Mouse (Mus musculus): ENCODE results near the gene Olfr1347. TPM values are rescaled to one million over a fixed set of nuclear protein-coding genes. Genes with fewer than 3 reads are reported as not detected.

Olfr1347 gene
- total and polyA plus RNA-seq, 2 experiments from 2014 or later = not detected

- no peaks in the 10 kb centered on the region for H3K27me3 ChIP-seq (ENCODE audit: control insufficient read depth, insufficient read depth, low read length)
- H3K9ac ChIP-seq (replicated peaks; ENCODE audit: low read depth, low read length) = no peak overlapping the region
- no peaks in the 10 kb centered on the region for H3K36me3 ChIP-seq (replicated peaks; ENCODE audit: control insufficient read depth, insufficient read depth, low read length)
- H3K27ac ChIP-seq (ENCODE audit: low read depth) = no peak overlapping the region
- H3K4me1 ChIP-seq (ENCODE audit: control insufficient read depth, insufficient read depth) = no peaks in the 10 kb centered on the region
- H3K4me2 ChIP-seq (ENCODE audit: low read depth, low read length) = no peak overlapping the region
- no peak overlapping the region for H3K4me3 ChIP-seq (ENCODE audit: low read depth, low read length)
- ATAC-seq (ENCODE audit: insufficient read depth, low read depth) (no peak), DNase-seq (ENCODE audit: low spot score) (no peak)
- no peaks in the 10 kb centered on the region for H3K9me3 ChIP-seq (replicated peaks; ENCODE audit: control insufficient read depth, low read length)
- 51% methylated on average over 2 of the region's 2 CpGs for WGBS
- TF ChIP-seq CTCF (IDR thresholded peaks at IDR 0.05; ENCODE audit: low read depth) (no peak), EP300 (IDR thresholded peaks at IDR 0.05; ENCODE audit: low read depth) (no peak)
Measured at GRCm38 (mm10) chr7:6441173-6441572, 58.4 kb downstream of the Olfr1347 start.

- Histone ChIP-seq H3K4me3 (ENCODE audit: low read depth, low read length) (no peak within 1 kb of the TSS), H3K9ac (replicated peaks; ENCODE audit: low read depth, low read length) (no peak within 1 kb of the TSS), H3K4me2 (ENCODE audit: low read depth, low read length) (no peak within 1 kb of the TSS), H3K9me3 (replicated peaks; ENCODE audit: control insufficient read depth, low read length) (no peaks in the 10 kb centered on the region), H3K36me3 (replicated peaks; ENCODE audit: control insufficient read depth, insufficient read depth, low read length) (no peaks in the 10 kb centered on the region), H3K27me3 (ENCODE audit: control insufficient read depth, insufficient read depth, low read length) (no peaks in the 10 kb centered on the region), H3K4me1 (ENCODE audit: control insufficient read depth, insufficient read depth) (no peaks in the 10 kb centered on the region), H3K27ac (ENCODE audit: low read depth) (no peak within 1 kb of the TSS)
- TF ChIP-seq CTCF (IDR thresholded peaks at IDR 0.05; ENCODE audit: low read depth) = no peak
- TF ChIP-seq EP300 (IDR thresholded peaks at IDR 0.05; ENCODE audit: low read depth) = no peak
- ATAC-seq (ENCODE audit: insufficient read depth, low read depth) = no peak
- DNase-seq (ENCODE audit: low spot score) = no peak
- 53% methylated on average over 3 of the region's 3 CpGs for WGBS
Measured at GRCm38 (mm10) chr7:6438388-6438787, 61.2 kb downstream of the Olfr1347 start, which contains the start of gene Olfr1344. Olfr1344 (plus strand) TSS chr7:6438688.

Other genes with a start within 250 kb of the Olfr1347 start
- not detected in 2 replicates for gene Epp13, start 247.0 kb downstream of the Olfr1347 start, total RNA-seq (2014; rRNA removed; ENCODE audit: low replicate concordance)
- not detected in 2 replicates for gene Epp13, start 247.0 kb downstream of the Olfr1347 start, polyA plus RNA-seq (2015; fragmentation: Nextera tagmentation; extraction: Ambion mirVana)
- 0.95 and 2.7 TPM in 2 replicates for gene Zfp667, start 213.2 kb downstream of the Olfr1347 start, total RNA-seq (2014; rRNA removed; ENCODE audit: low replicate concordance)
- 3.3 and 4.7 TPM in 2 replicates for gene Zfp667, start 213.2 kb downstream of the Olfr1347 start, polyA plus RNA-seq (2015; fragmentation: Nextera tagmentation; extraction: Ambion mirVana)
- 3.1 TPM in 1 of 2 replicates, not detected in the other for gene Zfp583, start 168.5 kb downstream of the Olfr1347 start, total RNA-seq (2014; rRNA removed; ENCODE audit: low replicate concordance)
- 2.6 and 3.1 TPM in 2 replicates for gene Zfp583, start 168.5 kb downstream of the Olfr1347 start, polyA plus RNA-seq (2015; fragmentation: Nextera tagmentation; extraction: Ambion mirVana)
- not detected in 2 replicates for gene Gm3854, start 156.0 kb downstream of the Olfr1347 start, total RNA-seq (2014; rRNA removed; ENCODE audit: low replicate concordance)
- 0.44 and 0.51 TPM in 2 replicates for gene Gm3854, start 156.0 kb downstream of the Olfr1347 start, polyA plus RNA-seq (2015; fragmentation: Nextera tagmentation; extraction: Ambion mirVana)
- gene Zfp78, start 136.5 kb downstream of the Olfr1347 start, total RNA-seq (2014; rRNA removed; ENCODE audit: low replicate concordance) = 0.11 TPM in 1 of 2 replicates, not detected in the other
- 0.94 and 1.3 TPM in 2 replicates for gene Zfp78, start 136.5 kb downstream of the Olfr1347 start, polyA plus RNA-seq (2015; fragmentation: Nextera tagmentation; extraction: Ambion mirVana)
- gene Zfp28, start 116.5 kb downstream of the Olfr1347 start, total RNA-seq (2014; rRNA removed; ENCODE audit: low replicate concordance) = 2.5 and 5.3 TPM in 2 replicates
- gene Zfp28, start 116.5 kb downstream of the Olfr1347 start, polyA plus RNA-seq (2015; fragmentation: Nextera tagmentation; extraction: Ambion mirVana) = 6.9 and 8.0 TPM in 2 replicates
- not detected in 2 replicates for gene Smim17, start 101.0 kb downstream of the Olfr1347 start, total RNA-seq (2014; rRNA removed; ENCODE audit: low replicate concordance)
- 0.12 and 0.21 TPM in 2 replicates for gene Smim17, start 101.0 kb downstream of the Olfr1347 start, polyA plus RNA-seq (2015; fragmentation: Nextera tagmentation; extraction: Ambion mirVana)
- gene Gm20715, start 89.5 kb downstream of the Olfr1347 start, total RNA-seq (2014; rRNA removed; ENCODE audit: low replicate concordance) = not detected in 2 replicates
- not detected in 2 replicates for gene Gm20715, start 89.5 kb downstream of the Olfr1347 start, polyA plus RNA-seq (2015; fragmentation: Nextera tagmentation; extraction: Ambion mirVana)
- gene Olfr1344, start 61.1 kb downstream of the Olfr1347 start, total RNA-seq (2014; rRNA removed; ENCODE audit: low replicate concordance) = not detected in 2 replicates
- not detected in 2 replicates for gene Olfr1344, start 61.1 kb downstream of the Olfr1347 start, polyA plus RNA-seq (2015; fragmentation: Nextera tagmentation; extraction: Ambion mirVana)
- gene Olfr1336, start 43.6 kb downstream of the Olfr1347 start, total RNA-seq (2014; rRNA removed; ENCODE audit: low replicate concordance) = not detected in 2 replicates
- gene Olfr1336, start 43.6 kb downstream of the Olfr1347 start, polyA plus RNA-seq (2015; fragmentation: Nextera tagmentation; extraction: Ambion mirVana) = not detected in 2 replicates
- gene Olfr1346, start 32.7 kb downstream of the Olfr1347 start, total RNA-seq (2014; rRNA removed; ENCODE audit: low replicate concordance) = not detected in 2 replicates
- not detected in 2 replicates for gene Olfr1346, start 32.7 kb downstream of the Olfr1347 start, polyA plus RNA-seq (2015; fragmentation: Nextera tagmentation; extraction: Ambion mirVana)
- not detected in 2 replicates for gene Olfr5, start 12.8 kb downstream of the Olfr1347 start, total RNA-seq (2014; rRNA removed; ENCODE audit: low replicate concordance)
- not detected in 2 replicates for gene Olfr5, start 12.8 kb downstream of the Olfr1347 start, polyA plus RNA-seq (2015; fragmentation: Nextera tagmentation; extraction: Ambion mirVana)
- gene Olfr1348, start 9.0 kb upstream of the Olfr1347 start, total RNA-seq (2014; rRNA removed; ENCODE audit: low replicate concordance) = not detected in 2 replicates
- not detected in 2 replicates for gene Olfr1348, start 9.0 kb upstream of the Olfr1347 start, polyA plus RNA-seq (2015; fragmentation: Nextera tagmentation; extraction: Ambion mirVana)
- not detected in 2 replicates for gene Olfr1349, start 23.2 kb upstream of the Olfr1347 start, total RNA-seq (2014; rRNA removed; ENCODE audit: low replicate concordance)
- gene Olfr1349, start 23.2 kb upstream of the Olfr1347 start, polyA plus RNA-seq (2015; fragmentation: Nextera tagmentation; extraction: Ambion mirVana) = not detected in 2 replicates
- gene Olfr1350, start 65.1 kb upstream of the Olfr1347 start, total RNA-seq (2014; rRNA removed; ENCODE audit: low replicate concordance) = not detected in 2 replicates
- gene Olfr1350, start 65.1 kb upstream of the Olfr1347 start, polyA plus RNA-seq (2015; fragmentation: Nextera tagmentation; extraction: Ambion mirVana) = not detected in 2 replicates
- 5.6 and 10.7 TPM in 2 replicates for gene Zim1, start 196.7 kb upstream of the Olfr1347 start, total RNA-seq (2014; rRNA removed; ENCODE audit: low replicate concordance)
- 1.3 and 1.6 TPM in 2 replicates for gene Zim1, start 196.7 kb upstream of the Olfr1347 start, polyA plus RNA-seq (2015; fragmentation: Nextera tagmentation; extraction: Ambion mirVana)
- gene Peg3, start 230.7 kb upstream of the Olfr1347 start, total RNA-seq (2014; rRNA removed; ENCODE audit: low replicate concordance) = 53.7 and 55.9 TPM in 2 replicates
- gene Peg3, start 230.7 kb upstream of the Olfr1347 start, polyA plus RNA-seq (2015; fragmentation: Nextera tagmentation; extraction: Ambion mirVana) = 26.3 and 28.5 TPM in 2 replicates
- gene Usp29, start 230.8 kb upstream of the Olfr1347 start, total RNA-seq (2014; rRNA removed; ENCODE audit: low replicate concordance) = 3.1 and 3.2 TPM in 2 replicates
- 1.7 and 2.2 TPM in 2 replicates for gene Usp29, start 230.8 kb upstream of the Olfr1347 start, polyA plus RNA-seq (2015; fragmentation: Nextera tagmentation; extraction: Ambion mirVana)

Measured in heart, postnatal 0 days (tissue).